Mouse (Mus musculus): Measurements from ENCODE around the gene Ercc1. TPM values are rescaled to one million over a fixed set of nuclear protein-coding genes. Genes with fewer than 3 reads are reported as not detected.

Gene Ercc1
- total RNA-seq, 2 experiments from 2014 or later, result 29.8 to 32.3 TPM

DNA sequence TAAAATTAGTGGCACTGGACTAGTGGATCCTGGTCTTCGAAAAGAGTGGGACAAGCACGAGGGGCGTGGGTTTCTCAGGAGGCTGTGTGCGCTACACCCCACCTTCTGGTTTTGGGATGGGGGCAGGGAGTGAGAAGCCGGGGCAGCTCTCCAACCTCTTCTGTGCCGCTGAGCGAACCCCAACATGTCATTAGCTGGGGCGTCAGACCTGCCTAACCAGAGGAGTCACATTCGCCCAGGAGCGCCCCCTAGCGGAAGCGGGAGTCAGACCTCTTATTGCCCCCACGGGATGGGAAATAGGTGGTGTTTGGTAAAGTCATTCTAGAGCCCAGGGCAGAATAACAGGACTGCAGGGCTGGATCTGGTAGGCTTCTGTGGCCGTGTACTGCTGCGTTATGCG, 17.1 kb downstream of the Ercc1 start:
- ATAC-seq (replicated peaks; ENCODE audit: poor library complexity), result peak; percentile 40

DNA sequence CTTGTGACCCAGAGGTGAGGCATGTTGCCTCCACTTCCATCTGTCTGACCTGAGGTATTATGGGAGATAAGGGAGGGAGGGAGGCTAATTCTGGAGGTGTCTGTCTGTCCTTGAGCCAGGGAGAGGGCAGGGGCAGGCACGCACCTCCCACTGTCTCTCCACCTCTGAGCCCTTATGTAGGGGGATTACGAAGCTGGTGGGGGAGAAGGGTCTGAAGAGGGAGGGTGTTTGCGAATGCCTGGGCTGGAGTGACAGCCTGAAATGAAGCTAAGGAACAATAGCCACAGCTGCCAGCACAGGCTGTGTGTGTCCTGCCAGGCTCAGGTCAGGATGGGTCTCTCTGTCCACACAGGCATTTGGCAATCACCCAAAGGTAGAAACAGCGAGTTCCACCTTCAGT, 17.7 kb downstream of the Ercc1 start:
- no peak for ATAC-seq (replicated peaks; ENCODE audit: poor library complexity)

DNA sequence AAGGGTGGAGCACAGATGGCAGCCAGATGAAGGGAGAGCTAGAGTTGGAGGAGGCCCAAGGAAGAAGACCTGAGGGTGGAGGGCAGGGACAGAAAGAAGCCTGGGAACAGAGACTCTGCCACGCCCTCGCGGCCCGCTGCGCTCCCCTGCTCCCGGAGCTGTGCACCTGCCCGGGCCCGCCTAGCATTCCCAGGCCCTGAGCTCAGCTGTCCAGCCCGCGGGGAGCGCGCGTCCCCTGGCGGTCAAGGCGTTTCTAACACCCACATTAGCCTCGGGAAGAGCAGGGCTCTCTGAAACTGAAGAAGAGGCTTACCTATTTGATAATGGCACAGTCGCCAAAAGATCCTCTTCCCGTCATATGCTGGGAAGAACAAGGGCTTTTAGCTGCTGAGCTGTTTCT, 19.3 kb downstream of the Ercc1 start:
- ATAC-seq (replicated peaks; ENCODE audit: poor library complexity), result peak; percentile 42

DNA sequence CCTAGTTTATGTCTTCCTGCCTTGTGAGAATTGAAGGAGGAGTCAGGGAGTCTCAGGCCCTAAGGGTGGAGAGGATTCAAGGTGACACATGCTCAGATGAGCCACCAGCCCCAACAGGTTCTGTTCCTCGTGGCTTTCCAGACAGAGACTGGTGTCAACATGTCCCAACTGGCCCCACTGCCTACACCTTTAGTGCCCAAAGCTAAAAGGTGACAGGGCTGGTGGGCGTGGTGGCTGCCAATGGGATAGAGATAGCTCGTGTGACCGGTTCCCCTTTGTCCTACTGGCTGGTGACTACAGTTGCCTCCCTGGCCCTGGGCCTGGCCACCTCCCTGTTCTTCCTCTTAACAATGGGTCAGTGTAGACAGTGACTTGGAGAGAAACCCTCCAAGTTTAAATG, 20.8 kb downstream of the Ercc1 start:
- ATAC-seq (replicated peaks; ENCODE audit: poor library complexity), result no peak

DNA sequence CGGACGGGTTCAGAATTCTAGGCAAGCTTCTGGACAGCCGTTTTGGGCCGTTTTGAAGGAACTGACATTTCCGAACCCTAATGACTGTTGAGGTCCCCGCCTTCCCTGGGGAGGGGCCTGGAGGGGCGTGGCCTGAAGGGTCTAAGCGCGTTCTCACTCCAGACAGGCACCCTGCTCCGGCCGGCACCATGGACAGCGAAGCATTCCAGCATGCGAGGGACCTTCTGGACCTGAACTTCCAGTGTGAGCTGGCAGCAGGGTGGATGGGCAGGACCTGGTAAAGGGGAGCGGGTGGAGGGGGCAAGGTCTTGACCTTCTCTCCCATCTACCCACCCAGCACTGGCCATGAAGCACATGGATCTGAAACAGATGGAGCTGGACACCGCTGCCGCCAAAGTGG, 23.8 kb downstream of the Ercc1 start:
- ATAC-seq (replicated peaks; ENCODE audit: poor library complexity), result no peak

DNA sequence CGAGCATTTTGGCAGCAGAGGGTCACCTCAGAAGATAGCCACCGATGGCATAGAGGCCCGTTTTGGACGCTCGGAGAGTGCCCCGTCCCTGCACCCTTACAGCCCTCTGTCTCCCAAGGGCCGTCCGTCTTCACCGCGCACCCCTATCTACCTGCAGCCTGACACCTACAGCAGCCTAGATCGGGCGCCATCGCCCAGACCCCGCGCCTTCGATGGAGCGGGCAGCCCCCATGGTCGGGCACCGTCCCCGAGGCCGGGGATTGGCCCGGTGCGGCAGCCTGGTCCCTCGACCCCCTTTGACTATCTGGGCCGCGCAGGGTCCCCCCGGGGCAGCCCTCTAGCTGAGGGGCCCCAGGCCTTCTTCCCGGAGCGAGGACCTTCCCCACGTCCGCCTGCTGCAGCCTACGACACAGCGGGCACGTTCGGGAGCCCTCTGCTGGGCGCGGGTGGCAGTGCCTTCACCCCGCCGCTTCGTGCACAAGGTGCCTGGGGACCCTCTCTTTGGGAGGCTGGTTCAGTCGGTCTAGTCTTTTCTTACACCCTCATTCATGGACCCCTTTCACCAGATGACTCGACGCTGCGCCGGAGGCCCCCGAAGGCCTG, 25.3 kb downstream of the Ercc1 start:
- peak; percentile 97 for ATAC-seq (replicated peaks; ENCODE audit: poor library complexity)

DNA sequence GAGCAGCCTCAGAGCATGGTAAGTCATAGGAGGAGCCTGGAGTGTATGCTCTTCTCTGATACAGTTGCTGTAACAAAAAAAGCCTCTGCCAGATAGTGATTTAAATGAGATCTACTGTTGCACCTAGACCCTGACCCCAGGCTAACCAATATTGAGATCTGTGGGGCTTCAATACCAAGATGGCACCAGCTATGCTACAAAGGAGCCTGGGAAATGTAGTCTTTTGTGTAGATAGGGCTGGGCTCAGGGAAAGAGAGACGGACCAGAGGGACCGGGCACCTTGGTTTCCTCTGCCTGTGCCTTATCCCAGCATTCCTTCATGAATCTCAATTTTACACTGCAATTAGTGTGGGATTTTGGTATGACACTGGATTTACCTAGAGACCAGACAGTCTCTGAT, 28.8 kb downstream of the Ercc1 start:
- ATAC-seq (replicated peaks; ENCODE audit: poor library complexity), result no peak

DNA sequence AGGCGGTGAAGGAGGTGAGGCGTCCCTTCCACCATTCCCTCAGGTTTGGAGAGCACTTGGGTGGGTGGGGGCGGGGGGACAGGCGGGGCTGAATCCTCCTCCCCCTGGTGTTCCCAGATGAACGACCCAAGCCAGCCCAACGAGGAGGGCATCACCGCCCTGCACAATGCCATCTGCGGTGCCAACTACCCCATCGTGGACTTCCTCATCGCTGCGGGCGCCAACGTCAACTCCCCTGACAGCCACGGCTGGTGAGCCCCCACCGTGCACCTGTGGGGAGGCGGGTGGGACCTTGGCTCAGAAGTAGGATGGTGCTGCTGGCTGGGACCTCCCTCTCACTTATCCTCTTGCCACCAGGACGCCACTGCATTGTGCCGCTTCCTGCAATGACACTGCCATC, 30.8 kb downstream of the Ercc1 start:
- no peak for ATAC-seq (replicated peaks; ENCODE audit: poor library complexity)

DNA sequence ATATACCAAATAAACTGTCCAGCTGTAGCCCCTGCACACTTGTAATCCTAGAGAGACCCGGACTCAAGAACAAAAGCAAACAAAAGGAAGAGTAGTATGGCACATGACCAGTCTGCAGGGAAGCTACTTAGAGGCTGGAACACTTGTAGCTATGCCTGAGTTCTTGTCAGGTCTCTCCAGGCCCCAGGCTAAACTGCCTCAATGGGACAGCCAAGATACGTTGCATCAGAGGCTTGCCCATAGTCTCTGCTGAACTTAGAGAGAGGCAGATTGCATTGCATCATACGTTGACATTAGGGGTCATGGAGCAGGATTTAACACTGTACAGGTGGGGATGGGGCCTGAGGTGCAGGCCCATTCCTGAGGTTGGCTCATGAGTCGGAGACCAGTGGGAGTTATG, 31.4 kb downstream of the Ercc1 start:
- ATAC-seq (replicated peaks; ENCODE audit: poor library complexity), result no peak

DNA sequence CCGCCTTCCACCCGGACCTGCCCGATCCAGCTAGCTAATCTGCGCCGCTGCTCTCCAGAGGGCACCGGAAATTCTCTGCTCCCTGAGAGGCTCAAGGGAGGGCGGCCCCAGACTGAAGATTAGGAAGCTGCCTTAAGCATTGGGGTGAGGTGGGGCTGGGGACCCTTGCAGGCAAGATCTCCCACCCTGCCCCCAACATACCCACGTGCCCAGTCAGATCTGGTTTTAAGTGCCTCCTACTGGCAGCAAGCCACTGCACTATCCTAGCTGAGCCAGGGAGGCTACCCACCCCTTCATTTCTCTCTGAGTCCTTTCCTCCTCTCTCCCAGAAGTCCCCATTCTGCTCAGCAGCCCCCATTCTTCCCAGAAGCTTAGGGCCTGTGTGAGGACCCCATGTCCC, 33.5 kb downstream of the Ercc1 start:
- ATAC-seq (replicated peaks; ENCODE audit: poor library complexity), result no peak

DNA sequence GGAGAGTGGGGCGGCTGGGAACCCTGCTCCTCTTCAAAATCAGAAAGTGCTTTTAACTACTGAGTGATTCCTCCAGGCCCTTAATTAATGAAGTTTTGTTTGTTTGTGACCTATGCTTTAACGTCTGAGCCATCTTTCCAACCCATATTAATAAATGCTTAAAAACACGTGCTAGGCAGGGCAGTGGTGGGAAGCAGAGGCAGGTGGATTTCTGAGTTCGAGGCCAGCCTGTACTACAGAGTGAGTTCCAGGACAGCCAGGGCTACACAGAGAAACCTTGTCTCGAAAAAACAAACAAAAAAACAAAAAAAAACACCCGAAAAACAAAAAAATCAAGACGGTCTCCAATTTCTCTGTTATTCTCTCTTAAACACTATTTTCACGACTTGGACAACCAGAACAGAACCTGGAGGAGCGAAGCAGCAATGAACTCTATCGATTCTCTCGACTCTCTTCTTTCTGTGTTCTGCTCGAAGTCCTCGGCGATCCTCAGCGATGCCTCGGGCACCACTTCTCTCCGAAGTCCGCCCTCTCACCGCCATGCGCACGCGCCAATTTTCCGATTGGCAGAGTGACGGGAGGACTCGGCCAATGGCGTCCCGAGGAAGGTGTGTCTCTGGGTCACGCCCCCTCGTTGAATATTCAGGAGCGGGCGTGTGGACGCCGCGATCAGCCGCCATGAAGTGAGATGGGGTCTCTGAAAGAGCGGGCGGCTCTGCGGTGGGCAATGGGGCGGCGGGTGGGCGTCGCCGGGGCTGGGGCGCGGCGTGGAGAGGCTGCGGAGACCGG, 37.0 kb downstream of the Ercc1 start, which contains the start of gene Ercc2:
Ercc2 (plus strand) TSS at position 634 of the 789 bp plus-strand sequence.
- peak; percentile 99 for ATAC-seq (replicated peaks; ENCODE audit: poor library complexity)

DNA sequence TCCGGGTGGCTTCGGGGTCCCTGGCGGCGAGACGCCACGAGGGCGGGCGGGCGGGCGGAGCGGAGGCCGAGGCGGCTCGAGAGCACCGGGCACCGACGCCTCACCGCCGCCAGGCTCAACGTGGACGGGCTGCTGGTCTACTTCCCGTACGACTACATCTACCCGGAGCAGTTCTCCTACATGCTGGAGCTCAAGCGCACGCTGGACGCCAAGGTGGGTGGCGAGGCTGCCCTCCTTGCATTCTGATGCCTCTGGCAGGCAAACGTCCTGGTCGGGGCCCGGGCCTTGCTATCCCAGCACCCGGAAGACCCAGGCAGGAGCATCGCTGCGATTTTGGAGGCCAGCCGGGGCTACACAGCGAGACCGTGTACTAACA, 37.6 kb downstream of the Ercc1 start:
- ATAC-seq (replicated peaks; ENCODE audit: poor library complexity), result peak; percentile 49

DNA sequence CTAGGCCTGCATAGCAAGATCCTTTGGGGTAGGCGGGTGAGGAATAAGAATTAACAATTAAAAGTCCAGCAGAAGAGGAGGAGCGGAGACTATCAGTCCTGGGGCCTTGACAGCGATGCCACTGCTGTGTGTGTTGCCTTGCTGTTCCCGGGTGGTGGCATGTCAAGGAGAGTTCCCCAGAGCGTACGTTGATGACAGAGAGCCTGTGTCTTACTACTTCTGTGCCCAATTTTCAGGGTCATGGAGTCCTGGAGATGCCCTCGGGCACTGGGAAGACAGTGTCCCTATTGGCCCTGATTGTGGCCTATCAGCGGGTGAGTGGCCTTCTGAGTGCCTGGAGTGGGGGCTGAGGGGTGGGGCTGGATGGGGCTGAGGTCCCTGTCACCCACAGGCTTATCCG, 39.1 kb downstream of the Ercc1 start:
- no peak for ATAC-seq (replicated peaks; ENCODE audit: poor library complexity)

DNA sequence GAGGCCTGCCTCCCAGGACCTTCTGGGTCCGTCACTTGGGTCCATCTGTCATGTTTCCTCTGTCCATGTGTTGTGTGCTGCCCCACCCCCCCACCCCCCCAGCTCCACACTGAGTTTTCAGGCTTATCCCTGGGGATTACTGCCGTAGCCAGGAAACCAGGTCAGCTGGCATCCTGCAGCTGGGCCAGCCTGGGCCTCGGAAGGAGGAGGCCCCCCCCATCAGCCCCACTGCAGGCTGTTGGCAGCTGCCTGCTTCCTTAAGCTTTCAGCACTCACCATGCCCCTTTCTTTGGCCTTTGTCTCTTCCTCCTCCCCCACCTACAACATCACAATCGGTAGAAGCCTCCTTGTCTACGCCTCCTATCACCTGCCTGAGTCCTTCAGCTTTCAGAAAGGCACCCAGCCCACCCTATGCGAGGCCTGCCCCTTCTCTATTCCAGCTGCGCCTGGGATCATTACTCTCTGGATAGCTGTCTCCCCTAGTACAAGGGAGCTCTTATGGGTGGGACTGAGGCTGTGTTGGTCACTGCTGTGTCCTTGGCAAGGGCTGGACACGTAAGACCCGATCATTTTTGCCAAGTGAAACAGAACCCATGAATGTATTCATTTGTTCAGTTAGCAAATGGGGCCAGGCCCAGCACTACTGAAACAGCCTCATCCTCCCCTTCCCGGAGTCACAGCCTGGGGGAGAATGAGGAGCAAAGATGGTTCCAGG, 44.3 kb downstream of the Ercc1 start:
- ATAC-seq (replicated peaks; ENCODE audit: poor library complexity), result no peak

DNA sequence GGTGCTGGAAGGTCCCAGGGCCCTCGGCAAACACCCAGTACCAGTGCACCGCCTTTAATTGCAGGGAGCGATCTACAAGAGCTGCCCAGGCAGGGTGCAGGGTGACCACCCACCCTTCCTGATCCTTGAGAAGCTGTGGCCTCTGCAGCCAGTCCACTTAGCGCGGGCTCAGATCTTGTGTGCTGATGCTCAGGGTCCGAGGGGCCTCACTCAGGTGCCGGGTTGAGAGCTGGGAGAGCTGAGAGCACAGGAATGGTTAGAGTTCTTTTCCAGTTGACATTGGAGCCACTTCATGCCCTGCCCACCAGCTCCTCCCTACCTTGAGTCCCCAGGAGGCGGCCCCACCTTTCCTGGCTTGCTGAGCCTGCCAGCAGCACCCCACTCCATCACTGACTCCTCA, 49.9 kb downstream of the Ercc1 start:
- no peak for ATAC-seq (replicated peaks; ENCODE audit: poor library complexity)

DNA sequence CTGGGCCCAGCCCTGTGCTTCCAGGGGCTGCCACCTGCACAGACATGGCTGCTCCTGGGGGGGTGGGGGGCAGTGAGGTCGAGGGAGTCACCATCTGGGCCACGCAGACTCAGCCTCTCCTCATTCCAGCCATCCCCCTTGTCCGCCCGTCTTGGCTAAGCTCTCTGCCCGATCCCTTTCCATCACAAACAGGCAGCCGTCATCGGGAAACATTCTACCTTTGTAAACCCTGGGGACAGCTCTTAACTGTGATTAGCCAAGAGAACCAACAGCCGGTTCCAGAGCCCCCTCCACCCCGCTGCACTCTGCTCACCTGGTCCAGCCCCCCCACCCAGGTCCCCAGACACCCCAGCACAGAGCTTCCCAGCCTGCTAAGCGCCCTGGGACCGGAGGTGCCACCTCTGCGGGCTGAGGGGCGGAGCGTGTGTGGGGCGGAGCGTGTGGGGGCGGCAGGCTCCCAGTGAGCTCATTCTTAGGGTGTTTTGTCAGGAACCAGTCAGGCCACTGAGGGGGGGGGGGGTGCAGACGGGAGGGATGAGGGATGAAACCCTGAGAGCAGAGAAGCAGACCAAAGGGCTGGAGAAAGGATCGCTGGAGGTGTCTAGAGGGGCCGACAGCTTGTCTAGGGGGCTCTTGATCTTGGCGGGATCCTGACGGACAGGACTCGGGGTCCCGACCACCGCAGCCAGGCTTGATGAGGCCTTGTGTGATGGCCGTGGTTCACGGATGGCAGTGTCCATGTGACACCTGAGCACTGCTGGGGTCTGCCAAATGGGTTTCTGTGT, 55.1 kb downstream of the Ercc1 start:
- ATAC-seq (replicated peaks; ENCODE audit: poor library complexity), result peak; percentile 70

DNA sequence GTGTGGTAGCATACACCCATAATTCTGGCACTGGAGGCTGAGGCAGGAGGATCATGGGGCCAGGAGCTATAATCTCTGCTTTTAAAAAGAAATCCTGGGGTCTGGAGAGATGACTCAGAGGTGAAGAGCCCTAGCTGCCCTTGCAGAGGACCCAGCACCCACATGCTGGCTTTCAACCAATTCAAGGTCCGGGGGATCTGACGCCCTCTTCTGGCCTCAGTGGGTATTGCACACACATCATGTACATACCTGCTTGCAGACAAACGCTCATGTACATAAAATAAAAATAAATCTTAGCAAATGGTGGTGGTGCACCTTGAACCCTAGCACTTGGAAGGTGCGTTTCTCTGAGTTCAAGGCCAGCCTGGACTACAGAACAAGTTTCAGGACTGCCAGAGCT, 56.4 kb downstream of the Ercc1 start:
- no peak for ATAC-seq (replicated peaks; ENCODE audit: poor library complexity)

DNA sequence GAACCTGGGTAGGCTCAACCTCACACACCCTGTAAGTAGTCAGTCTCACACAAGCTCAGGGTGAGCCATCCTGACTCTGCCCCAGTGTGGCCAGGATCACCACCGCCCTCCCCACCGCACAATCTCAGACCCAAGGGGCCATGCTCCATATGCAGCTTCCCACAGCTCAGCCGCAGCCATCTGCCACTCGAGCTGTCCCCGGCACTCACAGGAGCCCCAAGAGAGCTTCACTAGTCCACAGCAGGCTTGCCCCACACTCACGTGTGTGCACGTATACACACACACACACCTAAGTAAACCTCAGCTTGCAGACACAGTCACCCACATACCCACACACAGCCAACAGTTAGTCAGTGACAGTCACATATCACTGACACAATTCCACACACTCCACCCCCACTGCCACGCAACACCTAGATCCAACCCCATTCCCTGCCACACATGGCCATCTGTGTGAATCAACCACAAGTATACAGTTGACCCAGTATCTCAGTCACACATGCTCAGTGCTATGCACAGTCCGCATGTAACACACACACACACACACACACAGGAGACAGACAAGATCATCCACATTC, 58.0 kb downstream of the Ercc1 start:
- ATAC-seq (replicated peaks; ENCODE audit: poor library complexity), result no peak

DNA sequence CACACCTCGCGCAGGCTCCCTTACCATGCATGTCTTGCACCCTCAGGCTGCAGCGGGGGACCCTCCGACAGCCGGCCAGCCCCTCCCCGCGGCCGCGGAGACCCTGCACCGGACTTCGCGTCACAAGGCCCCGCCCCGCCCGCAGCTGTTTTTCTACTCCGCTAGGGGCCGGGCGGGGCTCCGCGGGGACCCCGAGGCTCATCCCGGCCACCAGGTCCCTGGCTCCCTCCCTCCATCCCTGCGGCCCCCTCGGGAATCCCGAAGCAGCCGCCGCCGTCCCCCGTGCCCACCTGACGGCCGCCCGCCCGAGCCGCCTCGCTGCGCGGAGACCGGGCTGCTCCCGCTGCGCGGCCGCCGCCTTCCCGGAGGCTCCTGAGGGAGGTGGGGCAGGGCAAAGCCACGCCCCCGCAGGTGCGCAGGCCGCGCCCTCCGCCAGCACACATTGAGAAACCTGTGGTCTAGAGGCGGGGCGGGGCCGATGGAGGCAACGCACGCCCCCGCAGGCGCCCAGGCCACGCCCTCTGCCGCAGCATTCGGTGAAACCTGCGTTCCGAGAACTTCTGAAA, 59.2 kb downstream of the Ercc1 start, which contains the start of gene Klc3:
Klc3 (minus strand) TSS at position 374 of the 566 bp plus-strand sequence.
- ATAC-seq (replicated peaks; ENCODE audit: poor library complexity), result peak; percentile 67

DNA sequence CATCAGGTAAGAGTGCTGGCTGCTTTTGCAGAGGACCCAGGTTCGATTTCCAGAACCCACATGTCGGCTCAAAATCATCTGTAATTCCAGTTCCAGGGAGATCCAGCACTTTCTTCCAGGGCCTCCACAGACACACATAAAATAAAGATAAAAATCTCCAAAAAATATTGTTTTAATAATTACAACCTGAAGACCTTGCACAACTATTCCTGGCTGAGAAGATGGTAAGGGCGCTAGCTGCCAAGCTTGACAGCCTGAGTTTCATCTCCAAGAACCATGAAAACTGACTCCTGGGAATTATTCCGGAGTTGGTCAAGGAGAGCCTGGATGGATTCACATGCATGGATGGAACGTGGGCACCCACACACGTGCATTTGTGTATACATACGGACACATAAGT, 59.9 kb downstream of the Ercc1 start, which contains the start of gene Ckm:
Ckm (plus strand) TSS at position 301 of the 400 bp plus-strand sequence.
- no peak for ATAC-seq (replicated peaks; ENCODE audit: poor library complexity)
